Mouse (Mus musculus): ENCODE measurements around the gene Vti1a. TPM values are rescaled to one million over a fixed set of nuclear protein-coding genes. Genes with fewer than 3 reads are reported as not detected.

Gene Vti1a
- polyA plus RNA-seq, 1 experiment from 2014 or later, result 26.4 TPM

DNA sequence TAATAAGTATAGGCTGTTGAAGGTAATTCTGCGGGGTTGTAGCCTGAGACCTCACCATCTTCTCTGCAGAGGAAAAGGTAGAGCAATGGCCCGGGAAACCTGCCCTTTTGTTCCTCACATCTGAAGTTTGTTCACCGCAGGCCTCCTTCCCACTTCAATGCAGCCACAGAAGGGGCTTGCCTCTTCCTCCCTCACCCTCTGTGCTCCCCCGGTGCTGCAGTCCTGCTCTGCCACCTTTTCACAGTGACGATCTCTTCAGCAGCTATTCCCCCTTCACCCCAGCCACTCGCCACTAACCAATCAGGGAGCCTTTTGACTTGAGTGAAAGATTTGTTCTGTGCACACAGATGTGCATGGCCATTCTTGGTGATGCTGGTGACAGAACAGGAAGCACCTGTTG lies 92.4 kb downstream of the Vti1a start:
- H3K9ac ChIP-seq (ENCODE audit: low read depth, low read length), result no peak overlapping the region
- H3K27ac ChIP-seq (ENCODE audit: low read depth, low read length), result no peak overlapping the region
- no peak for ATAC-seq (replicated peaks; ENCODE audit: low FRiP score)
- H3K36me3 ChIP-seq (ENCODE audit: control insufficient read depth, insufficient read depth, low read length), result no peaks in the 10 kb centered on the region
- no peak overlapping the region for H3K4me2 ChIP-seq
- H3K4me3 ChIP-seq (ENCODE audit: low read depth, low read length), result no peak overlapping the region
- 65% methylated on average over 6 of the region's 6 CpGs for WGBS
- H3K4me1 ChIP-seq (replicated peaks; ENCODE audit: control insufficient read depth, insufficient read depth, low read length), result no peaks in the 10 kb centered on the region
- DNase-seq (ENCODE audit: low spot score), result no peak
- no peaks in the 10 kb centered on the region for H3K9me3 ChIP-seq (ENCODE audit: control insufficient read depth, low read length)
- no peaks in the 10 kb centered on the region for H3K27me3 ChIP-seq (replicated peaks; ENCODE audit: control insufficient read depth, insufficient read depth, low read length)

DNA sequence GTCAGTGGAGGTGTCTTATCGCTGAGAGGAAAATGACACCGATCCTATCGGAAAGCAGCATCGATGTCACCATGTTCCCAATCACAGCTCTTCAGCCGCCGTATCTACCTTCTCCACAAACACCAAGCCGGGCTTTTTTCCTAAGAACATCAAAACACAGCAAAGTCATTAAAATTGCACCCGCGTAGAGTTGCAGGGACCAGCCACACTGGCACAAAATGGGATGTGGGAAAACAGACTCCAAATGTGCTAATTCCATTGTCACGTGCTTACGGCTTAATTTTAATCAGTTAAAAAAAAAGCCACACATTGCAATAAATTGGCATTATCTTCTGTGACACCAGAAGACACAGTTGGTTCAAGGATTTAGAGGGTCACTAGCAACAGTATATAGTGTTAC lies 95.3 kb downstream of the Vti1a start:
- Histone ChIP-seq H3K4me1 (replicated peaks; ENCODE audit: control insufficient read depth, insufficient read depth, low read length) (no peaks in the 10 kb centered on the region), H3K27me3 (replicated peaks; ENCODE audit: control insufficient read depth, insufficient read depth, low read length) (no peaks in the 10 kb centered on the region), H3K4me3 (ENCODE audit: low read depth, low read length) (no peak overlapping the region), H3K9me3 (ENCODE audit: control insufficient read depth, low read length) (no peaks in the 10 kb centered on the region), H3K36me3 (ENCODE audit: control insufficient read depth, insufficient read depth, low read length) (no peaks in the 10 kb centered on the region), H3K9ac (ENCODE audit: low read depth, low read length) (no peak overlapping the region), H3K27ac (ENCODE audit: low read depth, low read length) (no peak overlapping the region), H3K4me2 (no peak overlapping the region)
- 91% methylated on average over 11 of the region's 11 CpGs for WGBS
- ATAC-seq (replicated peaks; ENCODE audit: low FRiP score) (no peak), DNase-seq (ENCODE audit: low spot score) (no peak)

DNA sequence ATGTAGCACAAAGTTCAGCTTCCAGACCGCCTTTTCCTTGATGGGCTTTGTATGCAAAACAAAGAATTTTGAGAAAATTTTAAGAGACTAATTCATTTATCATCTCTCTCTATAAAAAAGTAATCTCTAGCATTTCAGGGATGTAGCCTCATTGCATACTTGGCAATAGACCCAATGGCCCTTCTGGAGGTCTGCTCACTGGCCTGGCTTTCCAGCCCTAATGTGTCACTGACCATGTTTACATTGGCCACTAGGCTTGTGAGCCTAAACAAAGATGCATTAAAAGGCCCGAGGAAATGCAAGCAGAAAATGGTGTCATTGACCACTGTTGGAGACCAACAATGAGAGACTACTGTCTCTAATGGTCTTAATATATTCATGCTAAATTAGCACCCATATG lies 95.8 kb downstream of the Vti1a start:
- 67% methylated on average over 2 of the region's 2 CpGs for WGBS
- Histone ChIP-seq H3K27me3 (replicated peaks; ENCODE audit: control insufficient read depth, insufficient read depth, low read length) (no peaks in the 10 kb centered on the region), H3K9me3 (ENCODE audit: control insufficient read depth, low read length) (no peaks in the 10 kb centered on the region), H3K9ac (ENCODE audit: low read depth, low read length) (no peak overlapping the region), H3K4me3 (ENCODE audit: low read depth, low read length) (no peak overlapping the region), H3K4me2 (no peak overlapping the region), H3K27ac (ENCODE audit: low read depth, low read length) (no peak overlapping the region), H3K36me3 (ENCODE audit: control insufficient read depth, insufficient read depth, low read length) (no peaks in the 10 kb centered on the region), H3K4me1 (replicated peaks; ENCODE audit: control insufficient read depth, insufficient read depth, low read length) (no peaks in the 10 kb centered on the region)
- DNase-seq (ENCODE audit: low spot score) (no peak), ATAC-seq (replicated peaks; ENCODE audit: low FRiP score) (no peak)

DNA sequence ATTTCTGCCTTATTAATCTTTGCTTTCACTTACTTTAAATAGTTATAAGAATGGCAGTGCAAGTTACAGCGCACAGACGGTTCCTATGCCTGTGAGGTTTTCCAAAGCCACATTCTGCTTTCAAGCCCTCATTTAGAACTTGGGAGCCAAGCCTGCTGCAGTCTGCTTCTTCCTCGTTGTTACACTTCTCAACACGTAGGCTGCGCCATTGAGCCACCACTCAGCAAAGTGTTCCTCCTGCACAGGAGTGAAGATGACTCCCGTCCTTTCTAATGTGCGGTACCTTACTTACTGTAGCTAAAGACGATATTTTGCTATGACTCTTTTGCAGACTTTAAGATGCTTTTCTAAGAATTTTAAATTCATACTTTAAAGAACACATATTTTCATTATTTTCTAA lies 98.0 kb downstream of the Vti1a start:
- WGBS, result 60% methylated on average over 8 of the region's 8 CpGs
- Histone ChIP-seq H3K36me3 (ENCODE audit: control insufficient read depth, insufficient read depth, low read length) (no peaks in the 10 kb centered on the region), H3K4me2 (no peak overlapping the region), H3K9me3 (ENCODE audit: control insufficient read depth, low read length) (no peaks in the 10 kb centered on the region), H3K27me3 (replicated peaks; ENCODE audit: control insufficient read depth, insufficient read depth, low read length) (no peaks in the 10 kb centered on the region), H3K27ac (ENCODE audit: low read depth, low read length) (no peak overlapping the region), H3K4me1 (replicated peaks; ENCODE audit: control insufficient read depth, insufficient read depth, low read length) (no peaks in the 10 kb centered on the region), H3K9ac (ENCODE audit: low read depth, low read length) (no peak overlapping the region), H3K4me3 (ENCODE audit: low read depth, low read length) (no peak overlapping the region)
- DNase-seq (ENCODE audit: low spot score), result no peak
- no peak for ATAC-seq (replicated peaks; ENCODE audit: low FRiP score)

DNA sequence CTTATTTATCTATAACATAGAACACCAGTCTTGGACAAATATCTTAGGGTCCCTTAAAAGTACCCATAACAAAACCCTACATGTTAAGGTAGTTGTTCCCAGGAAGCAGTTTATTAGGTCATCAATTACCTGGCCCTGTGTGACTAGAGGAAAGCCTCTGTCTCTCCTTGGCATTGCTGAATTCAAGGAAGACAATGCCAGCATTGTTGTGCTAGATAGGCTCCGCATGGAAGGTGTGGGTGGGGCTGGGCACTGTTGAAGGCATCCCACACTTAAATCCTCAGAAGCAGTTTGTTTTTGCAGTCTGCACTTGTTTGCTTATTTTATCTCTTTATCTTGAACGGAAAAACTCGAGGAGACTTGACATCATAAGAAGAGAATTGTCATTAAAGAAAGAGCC lies 102.7 kb downstream of the Vti1a start:
- H3K9me3 ChIP-seq (ENCODE audit: control insufficient read depth, low read length), result no peaks in the 10 kb centered on the region
- no peak overlapping the region for H3K27ac ChIP-seq (ENCODE audit: low read depth, low read length)
- no peak for ATAC-seq (replicated peaks; ENCODE audit: low FRiP score)
- no peaks in the 10 kb centered on the region for H3K27me3 ChIP-seq (replicated peaks; ENCODE audit: control insufficient read depth, insufficient read depth, low read length)
- WGBS, result 61% methylated on average over 3 of the region's 3 CpGs
- no peak overlapping the region for H3K9ac ChIP-seq (ENCODE audit: low read depth, low read length)
- no peak overlapping the region for H3K4me2 ChIP-seq
- H3K4me1 ChIP-seq (replicated peaks; ENCODE audit: control insufficient read depth, insufficient read depth, low read length), result no peaks in the 10 kb centered on the region
- no peaks in the 10 kb centered on the region for H3K36me3 ChIP-seq (ENCODE audit: control insufficient read depth, insufficient read depth, low read length)
- no peak overlapping the region for H3K4me3 ChIP-seq (ENCODE audit: low read depth, low read length)
- DNase-seq (ENCODE audit: low spot score), result no peak

DNA sequence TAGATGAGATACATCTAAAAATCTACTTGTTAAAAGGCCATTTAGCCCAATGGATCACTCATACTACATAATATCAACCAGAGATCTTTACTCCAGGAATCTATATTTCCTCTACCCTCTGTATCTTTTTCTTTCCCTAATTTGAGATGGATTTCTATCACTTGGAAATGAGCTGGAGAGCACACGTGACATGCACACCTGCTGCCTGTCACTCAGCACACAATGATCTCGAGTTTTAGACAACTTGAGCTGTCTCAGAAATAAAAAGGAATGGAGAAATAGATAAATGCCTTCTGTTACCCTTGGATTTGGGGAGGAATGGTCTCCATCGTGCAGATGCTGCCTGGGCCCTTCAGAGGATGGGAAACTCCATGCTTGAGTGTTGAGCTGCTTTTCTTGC lies 103.9 kb downstream of the Vti1a start:
- no peak overlapping the region for H3K4me3 ChIP-seq (ENCODE audit: low read depth, low read length)
- H3K4me2 ChIP-seq, result no peak overlapping the region
- no peaks in the 10 kb centered on the region for H3K27me3 ChIP-seq (replicated peaks; ENCODE audit: control insufficient read depth, insufficient read depth, low read length)
- no peak for ATAC-seq (replicated peaks; ENCODE audit: low FRiP score)
- no peak for DNase-seq (ENCODE audit: low spot score)
- no peaks in the 10 kb centered on the region for H3K4me1 ChIP-seq (replicated peaks; ENCODE audit: control insufficient read depth, insufficient read depth, low read length)
- 81% methylated on average over 3 of the region's 3 CpGs for WGBS
- no peak overlapping the region for H3K27ac ChIP-seq (ENCODE audit: low read depth, low read length)
- no peaks in the 10 kb centered on the region for H3K9me3 ChIP-seq (ENCODE audit: control insufficient read depth, low read length)
- no peak overlapping the region for H3K9ac ChIP-seq (ENCODE audit: low read depth, low read length)
- H3K36me3 ChIP-seq (ENCODE audit: control insufficient read depth, insufficient read depth, low read length), result no peaks in the 10 kb centered on the region

DNA sequence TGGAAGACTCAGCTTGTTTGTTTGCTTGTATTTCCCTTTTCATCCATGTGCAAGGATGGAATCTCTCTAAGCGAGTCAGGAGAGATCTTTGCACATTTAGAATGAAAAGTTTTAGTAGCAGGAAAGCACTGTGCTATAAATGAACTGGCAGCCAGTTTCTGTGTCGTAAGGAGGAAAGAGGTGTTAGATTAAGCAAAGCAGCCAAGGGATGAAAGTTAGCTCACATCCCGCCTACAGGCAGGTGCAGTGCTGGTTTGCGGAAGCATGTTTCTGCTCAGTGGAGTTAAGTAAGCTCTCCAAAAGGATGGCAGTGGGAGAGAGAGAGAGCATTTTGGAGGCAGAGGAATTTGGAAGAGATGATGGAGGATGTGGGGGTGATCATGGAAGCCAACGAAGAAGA lies 105.7 kb downstream of the Vti1a start:
- no peak overlapping the region for H3K9ac ChIP-seq (ENCODE audit: low read depth, low read length)
- no peaks in the 10 kb centered on the region for H3K27me3 ChIP-seq (replicated peaks; ENCODE audit: control insufficient read depth, insufficient read depth, low read length)
- ATAC-seq (replicated peaks; ENCODE audit: low FRiP score), result no peak
- H3K4me3 ChIP-seq (ENCODE audit: low read depth, low read length), result no peak overlapping the region
- 95% methylated on average over 5 of the region's 5 CpGs for WGBS
- no peaks in the 10 kb centered on the region for H3K9me3 ChIP-seq (ENCODE audit: control insufficient read depth, low read length)
- no peak overlapping the region for H3K4me2 ChIP-seq
- no peak overlapping the region for H3K27ac ChIP-seq (ENCODE audit: low read depth, low read length)
- no peak for DNase-seq (ENCODE audit: low spot score)
- H3K4me1 ChIP-seq (replicated peaks; ENCODE audit: control insufficient read depth, insufficient read depth, low read length), result no peaks in the 10 kb centered on the region
- no peaks in the 10 kb centered on the region for H3K36me3 ChIP-seq (ENCODE audit: control insufficient read depth, insufficient read depth, low read length)

DNA sequence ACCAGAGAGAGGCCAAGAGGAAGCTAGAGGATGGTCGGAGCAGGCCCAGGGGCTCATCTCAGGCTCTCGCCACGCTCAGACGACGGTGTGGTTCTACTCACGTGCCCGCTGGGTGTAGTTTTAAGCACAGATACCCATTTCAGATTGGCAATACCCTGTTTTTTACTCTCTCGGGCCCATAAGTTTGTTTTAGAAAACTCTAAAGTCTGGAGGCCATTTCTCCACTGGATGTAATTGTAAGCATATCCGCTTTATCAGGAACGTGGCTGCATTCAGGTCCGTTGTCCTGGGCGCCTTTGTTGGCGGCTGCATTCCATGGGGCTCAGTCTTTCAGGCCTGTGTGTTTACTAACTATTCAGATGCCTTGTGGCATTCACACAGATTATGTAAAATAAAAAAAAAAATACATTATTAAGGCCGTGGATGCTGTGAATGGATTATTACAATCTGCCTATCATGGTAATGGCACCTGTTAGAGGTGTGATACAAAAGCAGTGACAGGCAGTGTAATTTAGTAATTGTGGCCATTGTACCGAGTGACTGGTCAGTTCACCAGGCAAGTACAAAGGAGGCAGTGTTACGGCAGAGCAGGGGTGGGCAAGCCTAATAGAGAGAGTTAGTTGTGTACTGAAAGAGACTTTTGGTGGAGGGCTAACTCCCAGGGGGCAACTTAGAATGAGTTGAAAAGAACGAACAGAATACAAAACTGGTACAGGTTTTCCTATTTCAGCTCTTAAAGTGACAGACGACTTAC lies 106.4 kb downstream of the Vti1a start:
- 90% methylated on average over 18 of the region's 18 CpGs for WGBS
- Histone ChIP-seq H3K27ac (ENCODE audit: low read depth, low read length) (no peak overlapping the region), H3K4me2 (no peak overlapping the region)

DNA sequence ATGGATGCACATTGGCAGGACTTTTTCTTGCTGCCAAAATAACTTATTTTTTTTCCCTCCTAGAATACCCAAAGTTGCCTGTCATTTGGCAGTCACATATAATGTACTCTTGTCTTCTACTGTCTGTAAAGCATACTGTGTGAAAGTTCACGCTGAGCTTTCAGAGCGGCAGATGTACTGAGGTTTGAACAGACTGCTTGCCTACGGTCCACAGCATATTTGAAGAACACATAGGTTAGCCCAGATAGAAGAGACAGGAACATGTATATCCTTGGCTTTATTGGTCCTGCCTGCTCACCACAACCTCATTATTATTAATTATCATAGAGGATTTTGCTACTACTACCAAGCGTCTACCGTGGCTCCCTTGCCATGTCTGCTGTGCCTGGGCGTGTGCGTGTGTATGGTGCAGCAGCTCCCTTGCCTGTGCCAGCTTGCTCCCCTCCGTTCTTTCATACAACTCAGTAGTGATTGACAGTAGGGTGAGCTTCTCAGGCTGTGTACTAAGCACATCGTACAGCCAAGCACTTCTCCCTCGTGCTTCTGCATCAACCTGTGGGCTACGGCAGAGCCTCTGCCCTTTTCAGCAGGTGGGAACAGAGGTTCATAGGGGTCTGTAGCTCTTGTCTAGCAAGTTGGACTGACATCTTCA lies 107.1 kb downstream of the Vti1a start:
- H3K27ac ChIP-seq (ENCODE audit: low read depth, low read length), result no peak overlapping the region
- H3K4me1 ChIP-seq (replicated peaks; ENCODE audit: control insufficient read depth, insufficient read depth, low read length), result no peaks in the 10 kb centered on the region
- no peaks in the 10 kb centered on the region for H3K27me3 ChIP-seq (replicated peaks; ENCODE audit: control insufficient read depth, insufficient read depth, low read length)
- H3K9me3 ChIP-seq (ENCODE audit: control insufficient read depth, low read length), result no peaks in the 10 kb centered on the region
- no peak overlapping the region for H3K4me3 ChIP-seq (ENCODE audit: low read depth, low read length)
- no peaks in the 10 kb centered on the region for H3K36me3 ChIP-seq (ENCODE audit: control insufficient read depth, insufficient read depth, low read length)
- 90% methylated on average over 11 of the region's 11 CpGs for WGBS
- H3K4me2 ChIP-seq, result no peak overlapping the region
- no peak for ATAC-seq (replicated peaks; ENCODE audit: low FRiP score)
- DNase-seq (ENCODE audit: low spot score), result no peak
- no peak overlapping the region for H3K9ac ChIP-seq (ENCODE audit: low read depth, low read length)

More for the DNA sequence above, 106.4 kb downstream of the Vti1a start:
- Histone ChIP-seq H3K4me1 (replicated peaks; ENCODE audit: control insufficient read depth, insufficient read depth, low read length) (no peaks in the 10 kb centered on the region), H3K36me3 (ENCODE audit: control insufficient read depth, insufficient read depth, low read length) (no peaks in the 10 kb centered on the region), H3K27me3 (replicated peaks; ENCODE audit: control insufficient read depth, insufficient read depth, low read length) (no peaks in the 10 kb centered on the region), H3K9ac (ENCODE audit: low read depth, low read length) (no peak overlapping the region), H3K4me3 (ENCODE audit: low read depth, low read length) (no peak overlapping the region), H3K9me3 (ENCODE audit: control insufficient read depth, low read length) (no peaks in the 10 kb centered on the region)
- DNase-seq (ENCODE audit: low spot score) (no peak), ATAC-seq (replicated peaks; ENCODE audit: low FRiP score) (no peak)
